ENCODE assay signal across 19 mouse cellular contexts in genomic region chr6:111911997-111912396, GRCm38 (mm10).
A peak's percentile ranks its signal among the peaks of the same experiment; 100 is the strongest.
DNase-seq lines count a peak whose midpoint lies in the region; ATAC-seq and TF ChIP-seq lines count a peak whose summit lies in the region.
"Had no signal": no experiment of that assay in that cellular context is flagged by ENCODE, and none has a peak within 500 bp of the region (broad histone marks: within the 10 kb centered on the region; RNA-seq: fewer than 3 reads in every experiment).

No protein-coding gene starts in this region.

- H3K4me1 ChIP-seq in hindbrain, embryonic 14.5 days (replicated peaks; ENCODE audit: control insufficient read depth, insufficient read depth, low read length), result 0 out of 2 replicates have a peak, but pooled peaks cover 3% of the 10 kb centered on the region
- H3K4me1 ChIP-seq in hindbrain, embryonic 12.5 days, result 0 out of 2 replicates have a peak, but pooled peaks cover 3% of the 10 kb centered on the region
- H3K4me1 ChIP-seq in lung, postnatal 0 days (ENCODE audit: insufficient read depth, low read depth, low read length), result no peaks in the 10 kb centered on the region
- H3K4me1 ChIP-seq: embryonic facial prominence, embryonic 12.5 days; forebrain, embryonic 13.5 days had no signal

- WGBS in hindbrain, embryonic 14.5 days, result 61% methylated on average over 2 of the region's 2 CpGs
- WGBS in hindbrain, embryonic 12.5 days, result 71% methylated on average over 2 of the region's 2 CpGs
- 57% methylated on average over 2 of the region's 2 CpGs for WGBS in lung, postnatal 0 days

- no peaks in the 10 kb centered on the region for H3K27me3 ChIP-seq in hindbrain, embryonic 14.5 days (ENCODE audit: control insufficient read depth, insufficient read depth, low read length)
- no peaks in the 10 kb centered on the region for H3K27me3 ChIP-seq in hindbrain, embryonic 12.5 days
- no peaks in the 10 kb centered on the region for H3K27me3 ChIP-seq in lung, postnatal 0 days (replicated peaks; ENCODE audit: insufficient read depth, low read length)
- H3K27me3 ChIP-seq: embryonic facial prominence, embryonic 12.5 days; forebrain, embryonic 13.5 days; neural tube, embryonic 13.5 days had no signal

- no peaks in the 10 kb centered on the region for H3K36me3 ChIP-seq in hindbrain, embryonic 14.5 days (replicated peaks; ENCODE audit: control insufficient read depth, insufficient read depth)
- H3K36me3 ChIP-seq in hindbrain, embryonic 12.5 days, result no peaks in the 10 kb centered on the region
- H3K36me3 ChIP-seq in lung, postnatal 0 days (ENCODE audit: insufficient read depth, low read length), result no peaks in the 10 kb centered on the region
- H3K36me3 ChIP-seq: embryonic facial prominence, embryonic 12.5 days; neural tube, embryonic 13.5 days had no signal

- no peak overlapping the region for H3K9ac ChIP-seq in hindbrain, embryonic 14.5 days
- no peak overlapping the region for H3K9ac ChIP-seq in hindbrain, embryonic 12.5 days
- H3K9ac ChIP-seq in lung, postnatal 0 days (replicated peaks; ENCODE audit: low read depth), result no peak overlapping the region
- H3K9ac ChIP-seq: embryonic facial prominence, embryonic 12.5 days; forebrain, embryonic 13.5 days; neural tube, embryonic 13.5 days had no signal

- H3K9me3 ChIP-seq in hindbrain, embryonic 14.5 days (ENCODE audit: control insufficient read depth, low read length), result no peaks in the 10 kb centered on the region
- no peaks in the 10 kb centered on the region for H3K9me3 ChIP-seq in hindbrain, embryonic 12.5 days (replicated peaks)
- H3K9me3 ChIP-seq in lung, postnatal 0 days (ENCODE audit: low read length), result no peaks in the 10 kb centered on the region
- H3K9me3 ChIP-seq: embryonic facial prominence, embryonic 12.5 days; forebrain, embryonic 13.5 days; neural tube, embryonic 13.5 days had no signal

- no peak for ATAC-seq in hindbrain, embryonic 14.5 days (ENCODE audit: low FRiP score)
- ATAC-seq in hindbrain, embryonic 12.5 days (ENCODE audit: low FRiP score), result no peak
- ATAC-seq in lung, postnatal 0 days, result no peak
- ATAC-seq: forebrain, embryonic 13.5 days; midbrain, embryonic 16.5 days had no signal

- no peak overlapping the region for H3K4me3 ChIP-seq in hindbrain, embryonic 14.5 days (replicated peaks; ENCODE audit: low read length)
- H3K4me3 ChIP-seq in hindbrain, embryonic 12.5 days, result no peak overlapping the region
- H3K4me3 ChIP-seq in lung, postnatal 0 days (ENCODE audit: low read depth, low read length), result no peak overlapping the region
- H3K4me3 ChIP-seq: embryonic facial prominence, embryonic 12.5 days; forebrain, embryonic 13.5 days; neural tube, embryonic 13.5 days had no signal

- H3K4me2 ChIP-seq in hindbrain, embryonic 14.5 days (replicated peaks), result no peak overlapping the region
- no peak overlapping the region for H3K4me2 ChIP-seq in hindbrain, embryonic 12.5 days (replicated peaks)
- no peak overlapping the region for H3K4me2 ChIP-seq in lung, postnatal 0 days (replicated peaks; ENCODE audit: low read depth, low read length)
- H3K4me2 ChIP-seq: embryonic facial prominence, embryonic 12.5 days; forebrain, embryonic 13.5 days; neural tube, embryonic 13.5 days had no signal

- TF ChIP-seq EP300 in lung, postnatal 0 days (IDR thresholded peaks at IDR 0.05), result no peak

- DNase-seq in cerebellum, postnatal 10 days, result peak; percentile 17 to 38
- no peak for DNase-seq in cerebellum, adult 8-10 months
- peak; percentile 69 for DNase-seq in hindbrain, embryonic 14.5 days (ENCODE audit: low spot score)
- DNase-seq in lung, postnatal 0 days (ENCODE audit: low spot score), result no peak
- no peak for DNase-seq in lung, postnatal 36 days
- peak; percentile 44 for DNase-seq in retina, embryonic 14.5 days (ENCODE audit: low spot score)
- no peak for DNase-seq in spleen, postnatal 10 days (ENCODE audit: low spot score in 2 of 2)
- DNase-seq: adrenal gland, postnatal 14 days; cerebellum, adult 11-12 months; heart, adult 18-20 months; heart, postnatal 10 days; kidney, adult 18-20 months; lung, postnatal 4 days; right cerebral cortex, adult 18-20 months had no signal

- TF ChIP-seq CTCF in lung, postnatal 0 days (IDR thresholded peaks at IDR 0.05), result peak; percentile 19; the same call in 1 of the 2 replicates

- no peak overlapping the region for H3K27ac ChIP-seq in hindbrain, embryonic 14.5 days
- H3K27ac ChIP-seq in hindbrain, embryonic 12.5 days, result no peak overlapping the region
- no peak overlapping the region for H3K27ac ChIP-seq in lung, postnatal 0 days (ENCODE audit: low read length)
- H3K27ac ChIP-seq: embryonic facial prominence, embryonic 12.5 days; forebrain, embryonic 13.5 days; neural tube, embryonic 13.5 days had no signal

Comparison
In these comparisons a context has a peak if more than half of its experiments do, and no peak if none do; other contexts are left out.
1. DNase-seq: peak in cerebellum, postnatal 10 days (2 of 2), hindbrain, embryonic 14.5 days (single experiment) and retina, embryonic 14.5 days (single experiment); none in cerebellum, adult 8-10 months (single experiment), lung, postnatal 0 days (single experiment), lung, postnatal 36 days (single experiment) and spleen, postnatal 10 days (0 of 2).